Mouse (Mus musculus): ENCODE results near the gene Tsr1. TPM values are rescaled to one million over a fixed set of nuclear protein-coding genes. Genes with fewer than 3 reads are reported as not detected.

Gene Tsr1
- total RNA-seq (2015; ENCODE audit: low replicate concordance) (8.8 and 10.0 TPM in 2 replicates), total RNA-seq (2017; ENCODE audit: low replicate concordance) (9.5 and 13.9 TPM in 2 replicates)

DNA sequence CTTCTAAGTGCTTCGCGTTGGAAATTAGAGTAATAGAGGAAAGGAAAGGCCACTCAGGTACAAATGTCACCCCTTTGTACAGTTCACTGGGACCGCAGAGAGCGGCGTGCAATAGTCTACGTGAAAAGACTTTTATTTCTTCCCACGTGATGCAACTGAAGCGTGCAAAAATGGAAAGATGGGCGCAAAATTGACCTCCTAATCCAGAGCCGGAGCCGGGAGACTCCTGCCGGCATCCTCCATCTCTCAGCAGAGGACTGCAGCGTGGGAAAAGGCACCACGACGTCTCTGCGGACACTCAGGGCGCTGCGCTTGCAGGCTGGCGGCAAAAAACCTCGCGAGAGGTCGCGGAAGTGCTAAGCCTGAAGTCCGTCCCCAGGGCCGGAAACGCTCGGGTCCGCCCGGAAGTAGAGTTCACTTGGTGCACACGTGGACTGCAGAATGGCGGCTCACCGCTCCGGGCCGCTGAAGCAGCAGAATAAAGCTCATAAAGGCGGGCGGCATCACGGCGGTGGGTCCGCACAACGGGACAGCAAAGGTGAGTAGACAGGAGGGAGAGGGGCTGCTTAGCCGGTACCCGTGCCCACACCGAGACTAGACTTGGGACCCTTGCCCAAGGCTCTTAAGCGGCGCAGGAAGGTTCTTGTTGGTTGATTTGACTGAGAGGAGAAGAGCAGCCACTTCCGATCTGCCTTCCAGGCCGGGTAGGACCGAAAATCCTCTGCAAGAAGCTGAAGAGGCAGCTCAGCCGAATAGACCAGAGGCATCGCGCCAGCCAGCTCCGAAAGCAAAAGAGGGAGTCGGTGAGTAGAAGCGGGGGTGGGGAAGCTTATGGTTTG is at the start of gene Tsr1:
TSS of gene Tsr1 (plus strand) at position 394 of the 839 bp plus-strand sequence.
- peak; percentile 92 for ATAC-seq (replicated peaks; ENCODE audit: low FRiP score, poor library complexity, severe bottlenecking)

DNA sequence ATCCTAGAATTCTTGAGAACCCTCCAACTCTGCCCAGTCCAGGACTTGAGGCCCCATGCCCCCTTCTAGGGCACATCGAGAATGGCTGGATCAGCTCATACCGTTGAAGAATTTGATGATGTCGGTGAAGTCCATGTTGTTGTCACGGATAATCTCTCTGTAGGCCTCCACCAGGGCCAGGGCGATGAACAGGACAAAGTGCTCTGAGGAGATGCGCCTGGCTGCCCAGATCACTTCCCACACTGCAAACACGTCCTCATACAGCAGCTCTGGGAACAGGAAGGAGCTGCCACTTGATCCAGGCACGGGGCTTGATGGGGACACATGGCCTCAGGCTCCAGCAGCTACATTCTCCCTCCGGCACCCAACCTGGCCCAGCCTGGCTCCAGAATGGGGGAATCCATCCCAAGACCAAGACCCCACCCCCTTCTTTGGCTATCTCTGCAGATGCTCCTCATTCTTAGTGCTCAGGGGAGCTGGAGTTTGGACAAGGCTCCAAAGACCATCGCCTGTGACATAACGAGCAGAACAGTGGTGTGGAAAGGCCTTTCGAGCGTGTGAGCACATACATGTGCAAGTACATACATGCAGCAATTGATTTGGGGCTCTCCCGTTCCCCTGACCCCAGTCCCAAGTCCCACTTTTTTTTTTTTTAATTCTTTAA is 46.7 kb upstream of the Tsr1 start:
- ATAC-seq (replicated peaks; ENCODE audit: low FRiP score, poor library complexity, severe bottlenecking) = no peak

DNA sequence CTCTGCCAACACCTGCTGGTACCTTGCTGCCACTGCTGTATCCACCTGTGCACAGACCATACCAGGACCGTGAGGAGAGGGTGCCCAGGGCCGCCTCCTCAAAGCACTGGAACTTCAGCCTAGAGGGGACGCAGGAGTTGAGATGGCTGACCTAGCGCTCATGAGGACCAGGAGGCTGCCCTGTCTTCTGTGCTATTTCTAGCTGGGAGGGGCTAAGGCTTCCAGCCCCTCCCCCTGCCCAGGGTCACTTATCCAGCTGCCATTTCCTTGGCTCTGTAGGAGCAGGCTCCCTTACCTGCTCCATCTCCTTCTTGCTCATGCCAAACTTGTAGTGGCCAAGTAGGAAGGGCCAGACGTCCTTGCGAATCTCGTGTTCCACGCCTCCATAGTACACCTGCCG is 40.1 kb upstream of the Tsr1 start:
- ATAC-seq (replicated peaks; ENCODE audit: low FRiP score, poor library complexity, severe bottlenecking) = no peak

DNA sequence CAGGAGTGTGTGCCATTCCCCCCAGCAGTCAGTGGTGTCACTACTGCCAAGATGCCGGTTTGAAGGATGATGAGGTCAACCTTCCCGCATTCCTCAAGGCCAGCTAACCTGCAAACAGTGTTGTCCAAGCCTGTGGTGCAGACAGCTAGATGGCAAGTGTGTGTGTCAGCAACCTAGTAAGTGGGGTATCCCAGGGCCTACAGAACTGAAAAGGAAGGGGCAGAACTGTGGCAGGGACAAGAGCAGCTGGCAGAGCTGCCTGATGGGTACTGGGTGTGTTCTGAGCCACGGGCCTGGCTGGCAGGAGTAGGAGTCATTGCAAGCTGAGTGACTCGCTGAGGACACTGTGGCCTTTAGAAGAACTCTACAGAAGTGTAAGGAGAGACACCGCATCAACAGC is 35.7 kb upstream of the Tsr1 start:
- no peak for ATAC-seq (replicated peaks; ENCODE audit: low FRiP score, poor library complexity, severe bottlenecking)

DNA sequence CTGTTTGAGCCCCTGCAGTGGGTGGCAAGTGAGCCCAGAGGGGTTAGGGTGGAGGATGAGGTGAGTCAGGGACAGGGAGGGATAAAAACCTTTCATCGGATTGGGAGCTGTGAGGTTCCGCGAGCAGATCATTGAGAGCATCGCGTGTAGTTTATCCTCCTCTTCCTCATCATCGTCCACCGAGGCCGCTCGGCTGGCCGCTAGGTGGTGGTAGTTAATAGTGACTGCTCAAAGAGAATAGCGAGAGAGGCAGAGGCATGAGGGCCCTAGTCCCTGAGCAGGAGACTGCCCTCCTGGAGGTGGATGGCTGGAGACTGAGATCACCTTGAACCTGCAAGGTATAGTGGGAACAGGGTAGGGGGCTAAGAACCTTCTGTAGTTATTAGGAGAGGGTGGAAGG is 34.4 kb upstream of the Tsr1 start:
- ATAC-seq (replicated peaks; ENCODE audit: low FRiP score, poor library complexity, severe bottlenecking) = no peak

DNA sequence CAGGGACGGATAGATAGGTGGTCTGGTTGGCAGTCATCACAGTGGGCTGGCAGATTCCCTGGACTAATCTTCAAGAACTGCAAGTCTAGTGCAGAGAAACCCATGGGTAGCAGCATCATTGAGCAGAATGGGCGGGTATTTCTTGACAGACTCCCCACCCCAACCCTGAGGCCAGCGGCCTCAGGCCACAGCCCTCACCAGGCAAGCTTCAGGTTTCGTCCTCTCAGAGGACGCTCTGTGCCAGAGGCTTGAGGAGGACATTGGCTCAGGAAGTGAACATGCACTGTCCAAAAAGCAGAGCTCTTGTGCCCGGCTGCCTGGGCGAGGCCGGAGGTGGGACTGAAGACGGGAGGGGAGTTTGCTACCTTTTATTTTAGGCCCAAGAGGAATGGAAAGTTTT is 33.5 kb upstream of the Tsr1 start:
- no peak for ATAC-seq (replicated peaks; ENCODE audit: low FRiP score, poor library complexity, severe bottlenecking)

DNA sequence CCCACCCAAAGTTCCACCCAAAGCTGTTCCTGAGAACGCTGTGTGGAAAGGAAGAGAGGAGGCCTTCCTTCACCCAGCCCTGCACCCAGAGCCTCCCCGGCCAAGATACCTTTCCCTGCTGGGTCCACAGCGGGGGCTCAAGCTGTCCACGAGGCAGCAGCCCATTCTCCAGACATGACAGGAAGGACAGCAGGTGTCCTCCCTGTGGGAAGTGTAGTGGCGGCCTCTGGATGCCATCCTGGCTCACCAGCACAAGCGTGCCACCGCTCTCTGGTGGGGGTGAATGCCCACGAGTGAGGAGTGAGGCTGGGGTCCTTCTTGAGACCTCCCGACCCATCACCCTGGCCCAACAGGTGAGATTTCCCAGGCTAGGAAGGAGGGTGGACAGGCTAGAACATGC is 32.6 kb upstream of the Tsr1 start:
- no peak for ATAC-seq (replicated peaks; ENCODE audit: low FRiP score, poor library complexity, severe bottlenecking)

DNA sequence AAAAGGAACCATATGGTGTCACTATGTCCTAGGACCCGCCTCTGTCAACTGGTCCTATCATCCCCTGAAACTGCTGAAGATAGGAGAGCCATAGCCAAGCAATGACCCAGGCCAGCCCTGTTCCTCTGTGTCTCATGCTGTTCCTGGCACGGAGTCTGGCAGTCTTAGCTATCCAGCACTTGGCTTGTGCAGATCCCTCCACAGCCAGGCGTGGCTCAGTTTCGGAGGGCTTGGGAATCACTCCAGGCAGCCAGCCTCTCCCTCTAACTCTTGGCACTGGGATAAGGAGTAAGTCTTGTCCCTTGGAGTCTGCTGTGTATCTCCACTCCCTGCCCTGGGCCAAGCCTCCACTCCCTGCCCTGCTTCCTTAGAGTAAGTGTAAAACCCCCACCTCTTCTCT is 31.2 kb upstream of the Tsr1 start:
- no peak for ATAC-seq (replicated peaks; ENCODE audit: low FRiP score, poor library complexity, severe bottlenecking)

DNA sequence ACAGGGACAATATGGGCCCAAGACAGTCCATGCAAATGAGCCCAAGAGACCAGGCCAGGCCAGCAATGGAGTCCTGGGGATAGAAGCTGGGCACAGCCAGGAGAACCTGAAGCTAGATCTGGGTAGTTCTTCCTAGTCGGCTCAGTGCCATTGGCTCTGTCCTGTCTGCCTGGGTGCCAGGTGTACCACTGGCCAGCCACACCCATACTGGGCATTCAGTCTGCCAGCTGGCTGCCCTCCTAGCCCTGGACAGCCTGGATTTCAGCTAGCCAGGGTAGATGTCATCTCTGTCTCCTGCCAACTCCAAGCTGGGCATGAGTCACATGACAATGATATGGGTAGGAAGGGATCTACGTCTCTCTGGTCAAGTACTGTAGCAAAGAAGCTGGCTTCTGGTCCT is 30.7 kb upstream of the Tsr1 start:
- ATAC-seq (replicated peaks; ENCODE audit: low FRiP score, poor library complexity, severe bottlenecking) = no peak

DNA sequence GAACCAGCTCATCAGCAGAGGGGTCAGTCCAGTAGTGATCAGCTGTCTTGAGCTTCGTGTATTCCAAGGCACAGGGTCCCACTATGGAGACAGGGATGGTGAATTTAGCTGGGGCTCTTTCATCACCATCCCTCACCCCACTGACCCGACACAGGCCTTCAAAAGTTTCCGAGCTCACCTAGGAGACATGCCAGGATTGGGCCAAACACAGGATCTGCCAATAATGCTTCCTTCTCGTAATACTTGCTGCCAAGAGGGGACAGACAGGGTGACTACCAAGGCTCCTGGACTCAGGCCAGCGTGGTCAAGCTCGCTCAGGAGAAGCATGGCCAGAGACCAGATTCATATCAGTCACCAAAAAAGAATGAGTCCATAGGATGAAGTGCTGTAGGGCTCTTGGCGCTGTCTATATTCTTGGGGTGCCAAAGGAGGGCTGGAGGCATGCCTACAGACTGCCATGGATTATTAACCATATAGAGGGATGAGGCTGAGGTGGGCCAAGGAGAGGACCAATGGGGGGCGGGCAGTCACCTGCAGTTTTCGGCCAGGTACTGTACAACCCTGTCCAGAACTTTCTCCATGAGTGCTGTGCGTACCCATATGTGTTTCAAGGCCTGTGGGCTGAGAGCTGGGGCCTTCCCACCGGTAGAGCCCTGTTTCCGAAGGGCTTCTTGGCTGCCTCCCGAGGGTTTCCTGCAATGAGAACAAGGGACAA is 29.7 kb upstream of the Tsr1 start:
- no peak for ATAC-seq (replicated peaks; ENCODE audit: low FRiP score, poor library complexity, severe bottlenecking)

DNA sequence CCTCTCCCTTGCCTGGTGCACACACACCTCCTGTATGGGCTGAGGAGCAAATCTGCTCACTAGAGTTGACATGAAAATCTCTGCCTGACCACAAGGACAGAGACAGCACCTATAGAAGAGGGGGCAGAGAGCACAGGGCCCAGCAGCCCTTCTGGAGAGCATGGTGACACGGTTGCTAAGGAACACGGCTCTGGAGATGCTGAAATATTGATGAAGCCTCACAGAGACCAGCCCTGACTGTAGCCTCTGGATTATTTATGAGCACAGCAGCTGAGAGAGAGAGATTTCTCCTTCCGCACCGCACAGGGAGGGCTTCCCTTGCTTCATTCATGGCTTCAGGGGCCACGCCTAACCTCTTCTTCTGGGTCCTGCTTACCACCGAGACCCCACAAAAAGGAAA is 28.3 kb upstream of the Tsr1 start:
- ATAC-seq (replicated peaks; ENCODE audit: low FRiP score, poor library complexity, severe bottlenecking) = no peak

DNA sequence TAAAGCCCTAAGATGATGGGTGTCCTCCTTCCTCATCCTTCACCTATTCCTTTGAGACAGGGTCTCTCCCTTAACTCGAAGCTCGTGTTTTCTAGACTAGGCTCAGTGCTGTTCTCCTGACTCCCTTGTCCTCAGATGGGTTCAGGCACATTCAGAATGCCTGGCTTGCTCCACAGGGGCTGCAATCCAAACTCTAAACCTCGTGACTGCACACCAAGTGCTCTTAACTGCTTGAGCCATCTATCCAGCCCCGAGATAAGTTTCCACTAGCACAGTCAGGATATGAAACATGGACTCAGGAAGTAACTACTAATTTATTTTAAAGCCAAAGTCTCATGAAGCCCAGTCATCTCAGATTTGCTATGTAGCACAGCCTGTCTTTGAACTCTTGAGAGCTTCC is 27.3 kb upstream of the Tsr1 start:
- no peak for ATAC-seq (replicated peaks; ENCODE audit: low FRiP score, poor library complexity, severe bottlenecking)

DNA sequence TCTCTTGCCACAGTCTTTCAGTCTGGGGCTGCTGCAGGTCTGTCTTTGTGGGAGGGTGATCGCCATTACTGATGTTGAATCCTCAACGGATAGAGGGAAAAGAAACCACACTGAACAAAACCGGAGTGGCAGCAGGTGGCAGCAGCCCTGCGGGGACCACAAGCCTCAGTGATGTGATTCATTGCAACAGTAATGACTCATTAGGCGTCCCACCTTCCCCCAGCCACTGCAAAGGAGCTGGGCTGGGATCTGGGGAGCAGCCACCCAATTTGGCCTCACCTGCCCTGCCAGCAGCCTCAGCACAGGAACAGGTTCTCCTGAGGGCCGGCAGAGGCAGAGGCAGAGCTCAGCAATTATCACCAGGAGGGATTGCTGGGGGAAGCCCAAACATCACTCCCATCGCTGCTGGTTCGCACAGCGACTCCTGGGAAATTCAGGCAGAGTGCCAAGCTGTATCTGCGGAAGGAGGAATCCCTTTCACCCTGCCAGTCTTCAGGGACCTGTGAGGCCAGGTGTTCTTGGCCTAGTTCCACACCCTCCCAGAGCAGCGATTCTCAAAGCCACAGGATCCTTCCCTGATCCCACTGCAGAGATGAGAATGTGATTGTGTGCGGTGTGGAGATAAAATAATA is 26.8 kb upstream of the Tsr1 start:
- ATAC-seq (replicated peaks; ENCODE audit: low FRiP score, poor library complexity, severe bottlenecking) = no peak

DNA sequence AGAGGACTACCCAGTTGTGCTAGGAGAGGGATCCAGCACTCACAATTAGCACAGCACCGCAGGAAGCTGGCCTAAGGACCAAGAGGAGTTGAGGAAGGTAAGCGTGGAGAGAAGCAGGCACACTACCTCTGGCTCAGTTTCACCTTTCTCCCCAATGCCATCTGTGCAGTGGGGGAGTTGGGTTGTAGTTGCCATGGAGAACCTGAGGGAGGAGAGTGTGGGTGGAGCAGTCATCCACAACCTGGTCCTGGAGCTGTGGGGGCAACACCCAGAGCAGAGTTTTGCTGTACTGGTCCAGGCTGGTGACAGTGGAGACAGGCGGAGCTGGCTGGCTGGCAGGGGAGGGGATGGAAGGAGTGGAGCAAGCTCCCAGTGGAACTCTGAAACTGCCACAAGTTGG is 23.2 kb upstream of the Tsr1 start:
- no peak for ATAC-seq (replicated peaks; ENCODE audit: low FRiP score, poor library complexity, severe bottlenecking)

DNA sequence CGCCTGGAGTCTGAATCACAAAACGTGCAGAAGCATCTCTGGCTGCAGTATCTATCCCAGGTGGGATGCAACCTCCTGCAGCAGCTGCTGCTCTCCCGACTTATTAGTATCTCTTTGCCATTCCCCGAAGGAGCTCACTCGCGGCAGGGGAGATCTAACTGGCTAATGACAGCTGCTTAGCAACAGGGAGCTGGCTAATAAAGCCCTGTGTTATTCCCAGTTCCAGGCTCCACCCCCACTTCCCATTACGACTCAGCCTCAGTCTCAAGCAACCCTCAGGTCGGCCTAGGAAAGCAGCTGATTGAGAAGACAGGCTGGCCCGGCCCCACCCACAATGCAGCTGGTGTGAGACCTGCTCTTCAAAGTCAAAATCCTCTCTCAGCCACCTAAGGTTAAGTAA is 21.1 kb upstream of the Tsr1 start:
- ATAC-seq (replicated peaks; ENCODE audit: low FRiP score, poor library complexity, severe bottlenecking) = no peak

DNA sequence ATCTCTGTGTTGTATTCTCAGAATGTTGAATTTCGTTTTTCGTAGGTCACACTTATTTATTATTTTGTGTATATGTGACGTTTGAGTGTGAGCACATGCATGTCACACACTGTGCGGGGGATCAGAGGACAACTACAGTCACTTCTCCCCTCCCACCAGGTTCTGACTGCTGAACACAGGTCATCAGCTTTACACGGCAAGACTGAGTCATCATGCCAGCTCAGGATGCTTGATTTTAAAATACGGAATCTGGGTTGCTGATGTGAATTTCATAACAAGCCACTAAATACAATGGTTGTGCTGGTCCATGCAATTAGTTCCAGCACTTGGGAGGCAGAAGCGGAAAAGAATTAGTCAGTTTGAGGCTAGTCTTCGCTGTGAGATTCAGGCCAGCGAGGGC is 16.9 kb upstream of the Tsr1 start:
- no peak for ATAC-seq (replicated peaks; ENCODE audit: low FRiP score, poor library complexity, severe bottlenecking)

DNA sequence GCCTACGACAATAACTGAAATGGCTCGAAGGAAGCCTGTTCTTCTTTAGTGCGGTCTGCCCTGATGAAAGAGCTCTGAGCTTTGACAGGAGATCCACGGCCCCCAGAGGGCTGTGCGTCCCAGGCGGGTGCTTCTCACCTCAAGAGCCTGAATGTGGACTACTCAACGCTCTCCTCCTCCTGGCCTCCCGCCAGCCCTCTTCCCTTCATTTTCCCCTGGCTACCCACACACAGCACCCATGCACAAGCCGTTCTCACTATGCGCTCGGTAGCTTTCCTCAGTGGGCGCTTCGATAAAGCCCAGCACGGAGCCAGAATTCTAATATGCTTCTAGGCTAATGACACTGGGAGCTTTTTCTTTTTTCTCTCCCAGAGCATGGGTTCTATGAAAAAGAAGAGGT is 15.9 kb upstream of the Tsr1 start:
- no peak for ATAC-seq (replicated peaks; ENCODE audit: low FRiP score, poor library complexity, severe bottlenecking)

DNA sequence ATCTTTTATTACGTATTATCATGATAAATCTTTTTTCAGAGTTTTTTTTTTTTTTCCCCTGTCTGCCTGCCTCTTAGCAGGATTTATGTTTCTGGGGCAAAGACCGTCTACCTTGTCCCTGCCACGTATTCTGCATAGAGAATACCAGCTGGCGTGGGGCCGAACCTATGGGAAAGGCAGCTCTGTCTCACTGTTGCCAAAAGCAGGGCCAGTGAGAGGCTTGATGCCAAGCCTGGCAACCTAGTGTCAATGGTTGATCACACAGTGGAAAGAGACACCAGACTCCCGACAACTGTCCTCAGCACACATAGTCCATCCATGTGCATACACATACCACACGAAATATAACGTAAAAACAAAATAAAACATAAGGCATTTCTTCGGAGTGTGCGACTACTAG is 14.8 kb upstream of the Tsr1 start:
- no peak for ATAC-seq (replicated peaks; ENCODE audit: low FRiP score, poor library complexity, severe bottlenecking)

DNA sequence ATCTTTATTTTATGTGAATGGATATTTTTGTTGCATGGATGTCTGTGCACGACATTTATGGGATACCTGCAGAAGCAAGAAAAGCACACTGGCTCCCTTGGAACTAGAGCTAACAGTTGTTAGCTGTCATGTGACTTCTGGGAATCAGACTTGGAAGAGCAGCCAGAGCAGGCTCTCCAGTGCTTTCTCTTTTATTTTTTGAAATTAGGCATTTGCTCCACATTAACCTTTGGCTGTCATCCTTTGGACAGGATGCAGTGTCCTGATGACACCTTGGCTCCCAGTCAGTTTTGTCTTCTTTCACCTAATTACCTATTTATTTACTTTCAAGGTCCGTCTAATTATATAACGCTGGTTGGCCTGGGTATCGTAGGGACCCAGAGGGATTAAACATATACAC is 3.3 kb upstream of the Tsr1 start:
- ATAC-seq (replicated peaks; ENCODE audit: low FRiP score, poor library complexity, severe bottlenecking) = no peak
